Mouse (Mus musculus): Measurements from ENCODE around the gene Nxn.

Nxn gene

DNA sequence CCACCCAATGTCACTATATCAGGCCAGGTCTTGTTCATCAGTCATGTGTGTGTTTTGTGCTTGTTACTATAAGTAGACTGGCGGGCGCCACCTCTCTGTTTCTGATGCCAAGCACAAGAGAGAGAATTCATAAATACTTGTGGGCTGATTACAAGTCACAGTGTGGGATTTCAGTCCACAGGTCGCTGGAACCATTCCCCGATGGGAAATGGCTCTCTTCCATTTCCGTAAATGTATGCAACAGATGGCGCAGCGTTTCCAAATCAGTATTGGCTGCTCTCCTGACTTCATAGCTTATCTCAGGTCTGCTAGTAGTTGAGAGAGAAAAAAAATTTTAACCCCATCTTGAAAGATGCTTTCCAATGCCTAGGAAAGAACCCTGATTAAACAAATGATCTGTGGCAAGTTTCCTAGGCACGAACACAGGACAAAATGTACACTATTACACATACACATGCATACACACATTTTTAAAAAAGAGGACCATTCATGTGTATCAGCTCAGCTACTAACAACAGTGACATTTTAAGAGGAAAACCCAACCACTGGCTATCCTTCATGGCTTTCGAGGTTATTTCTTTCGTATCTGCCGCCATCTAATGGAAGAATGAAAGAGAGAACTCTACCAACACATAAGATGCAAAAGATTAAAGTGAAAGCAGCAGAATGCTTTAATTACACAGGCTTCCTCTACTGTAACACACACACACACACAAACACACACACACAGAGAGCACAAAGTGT lies 819 bp upstream of the Nxn start:
- DNase-seq = peak; percentile 79 to 80

DNA sequence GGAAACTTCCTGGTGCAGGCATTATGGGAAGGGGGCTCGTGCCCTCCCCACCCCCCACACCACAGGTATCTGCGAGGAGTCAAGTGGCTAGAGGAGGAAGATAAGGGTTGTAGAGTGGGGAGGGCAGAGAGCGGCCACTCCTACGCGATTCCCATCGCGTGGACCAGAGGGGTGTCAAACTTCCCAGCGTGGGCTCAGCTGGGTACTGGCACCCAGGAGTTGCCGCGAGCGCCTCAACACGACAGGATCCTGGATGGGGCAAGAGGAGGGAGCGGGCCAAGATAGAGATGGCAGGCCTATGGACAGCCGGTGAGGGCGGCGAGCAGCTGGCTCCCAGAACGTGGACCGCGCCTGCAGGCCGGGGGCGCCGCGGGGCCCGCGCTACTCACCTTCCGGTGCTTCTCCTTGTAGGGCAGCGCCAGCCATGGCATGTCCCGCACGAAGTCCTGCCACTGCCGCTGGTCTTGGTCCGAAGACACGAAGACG lies 585 bp downstream of the Nxn start:
- DNase-seq = peak; percentile 76

DNA sequence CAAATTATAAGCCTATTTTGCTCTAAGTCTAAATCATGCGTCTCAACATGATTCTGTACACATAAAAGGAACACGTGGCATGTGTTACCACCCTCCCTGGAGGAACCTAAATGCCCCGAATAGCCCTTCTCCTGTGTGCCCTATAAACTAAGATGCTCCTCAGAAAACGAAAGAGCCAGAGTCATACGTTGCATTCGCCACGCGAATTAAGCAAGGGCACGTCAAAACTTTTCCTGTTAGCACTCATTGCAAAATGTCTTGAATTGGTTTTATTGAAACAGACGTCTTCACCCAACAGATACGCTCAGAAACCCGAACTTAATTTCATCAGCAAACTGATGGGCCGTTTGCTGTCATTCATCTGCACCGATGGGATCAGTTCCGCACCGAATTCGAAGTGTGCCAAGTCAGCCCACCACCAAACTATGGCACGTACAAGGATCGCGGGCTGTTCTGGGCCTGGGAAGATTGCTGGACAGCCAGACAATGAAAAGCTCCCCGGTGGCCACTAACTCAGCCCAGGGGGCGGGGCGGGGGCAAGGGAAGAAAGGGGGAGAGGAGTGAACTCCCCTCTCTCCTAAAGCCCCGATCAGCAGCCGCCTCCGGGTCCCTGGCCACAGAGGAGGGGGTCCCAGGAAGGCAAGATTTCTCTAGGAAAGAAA lies 1.2 kb downstream of the Nxn start:
- DNase-seq = peak; percentile 58 to 63

DNA sequence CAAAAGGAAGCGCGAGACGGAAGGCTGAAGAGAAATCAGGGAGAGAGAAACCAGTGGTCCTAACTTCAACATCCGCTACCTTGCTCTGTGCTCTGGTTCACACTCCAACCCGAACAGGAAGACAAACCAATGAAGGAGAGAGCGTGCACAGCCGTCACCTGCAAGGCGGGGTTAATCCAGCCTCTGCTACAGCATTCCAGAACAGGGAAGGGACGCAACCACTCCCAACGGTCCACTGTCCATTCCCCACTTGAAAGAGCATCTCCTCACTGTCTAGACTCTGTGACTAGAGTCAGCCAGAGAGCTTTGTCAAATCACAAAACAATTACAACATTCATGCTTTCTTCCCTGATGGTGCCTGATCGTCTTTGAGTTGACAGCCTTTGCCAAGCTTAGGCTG lies 5.9 kb downstream of the Nxn start:
- DNase-seq = no peak

DNA sequence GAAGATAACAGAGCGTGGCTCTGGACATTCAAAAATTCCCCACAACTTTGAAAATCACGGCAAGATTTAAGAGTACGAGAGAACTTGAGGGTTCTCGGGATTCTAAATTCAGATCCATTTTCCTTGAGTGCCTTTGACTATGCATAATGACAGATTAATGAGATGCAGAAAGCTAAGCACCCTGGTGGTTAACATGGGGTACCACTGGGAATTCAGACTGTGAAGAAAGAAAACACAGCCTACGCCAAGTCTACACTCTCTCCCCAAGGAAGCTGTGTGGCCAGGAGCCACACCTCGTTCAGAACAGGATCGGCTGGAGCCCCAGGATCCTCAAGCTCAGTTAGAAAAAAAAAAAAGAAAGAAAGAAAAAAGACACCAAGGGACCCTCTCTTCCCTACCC lies 6.4 kb downstream of the Nxn start:
- no peak for DNase-seq

DNA sequence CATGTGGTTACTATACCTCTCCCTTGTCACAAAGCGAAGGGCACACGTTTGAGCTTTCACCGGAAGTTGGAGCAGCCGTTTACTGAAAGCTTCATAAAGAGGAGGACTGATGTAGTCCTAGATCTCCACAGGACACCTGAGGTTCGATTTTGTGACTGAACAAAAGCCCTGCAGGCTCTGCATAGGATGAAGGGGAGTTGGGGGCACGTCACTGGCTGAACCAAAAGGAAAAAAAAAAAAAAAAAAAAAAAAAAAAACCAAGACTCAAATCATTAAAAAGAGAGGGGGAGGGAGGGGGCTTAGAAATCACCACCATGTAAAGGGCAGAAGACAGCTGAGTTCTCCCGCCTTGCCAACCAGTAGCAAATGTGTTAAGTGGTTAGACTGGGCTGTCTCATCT lies 10.2 kb downstream of the Nxn start:
- DNase-seq = no peak

DNA sequence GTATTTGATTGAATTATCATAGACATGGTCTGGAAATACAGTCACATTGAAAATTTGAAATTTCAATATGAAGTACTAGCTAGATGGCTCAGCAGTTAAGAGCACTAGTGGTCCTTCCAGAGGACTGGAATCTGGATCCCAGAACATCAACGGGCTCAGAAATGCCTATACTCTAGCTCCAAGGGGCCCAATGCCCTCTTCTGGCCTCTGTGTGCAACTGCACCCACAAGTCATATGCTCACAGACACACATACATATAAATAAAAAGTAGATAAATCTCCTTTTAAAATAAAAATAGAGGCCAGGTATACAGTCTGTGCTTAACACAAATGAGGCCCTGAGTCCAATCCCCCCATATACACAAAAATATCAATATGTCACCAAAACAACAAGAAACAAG lies 11.8 kb downstream of the Nxn start:
- DNase-seq = no peak

DNA sequence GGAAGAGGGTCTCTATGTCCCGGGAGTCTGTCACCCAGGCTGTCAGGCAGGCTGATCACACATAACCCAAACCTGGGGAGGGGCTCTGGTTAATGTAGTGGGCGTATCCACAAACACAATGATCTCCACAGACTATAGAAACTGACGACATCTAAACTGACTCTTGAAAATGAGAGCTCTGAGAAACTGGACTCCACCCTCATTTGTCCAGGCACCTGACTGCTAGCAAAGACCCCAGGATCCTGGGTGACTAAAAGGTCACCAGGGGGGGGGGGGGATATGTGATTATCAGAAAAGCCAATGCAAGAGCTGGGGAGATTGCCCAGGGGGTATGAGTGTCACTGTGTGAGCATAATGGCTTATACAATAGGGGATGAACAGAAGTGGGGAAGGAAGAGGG lies 13.2 kb downstream of the Nxn start:
- DNase-seq = no peak

DNA sequence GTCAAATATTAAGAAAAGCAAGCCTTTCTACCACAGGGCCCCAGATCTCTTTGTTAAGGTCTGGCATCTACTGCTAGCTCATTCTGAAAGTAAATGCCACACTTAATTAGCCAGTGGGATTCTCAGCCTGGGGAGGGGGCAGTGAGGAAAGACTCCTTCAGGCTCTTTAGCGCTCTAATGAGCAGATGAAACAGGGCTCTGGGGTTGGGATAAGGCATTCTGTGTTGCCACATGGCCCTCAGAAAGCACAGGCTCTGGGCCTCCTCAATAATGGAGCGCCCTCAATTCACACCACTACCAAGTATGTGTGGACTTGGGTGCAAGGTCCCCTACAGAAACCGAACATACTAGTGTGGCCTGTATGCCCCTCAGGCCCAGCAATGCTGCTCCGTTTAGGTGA lies 13.9 kb downstream of the Nxn start:
- DNase-seq = no peak

DNA sequence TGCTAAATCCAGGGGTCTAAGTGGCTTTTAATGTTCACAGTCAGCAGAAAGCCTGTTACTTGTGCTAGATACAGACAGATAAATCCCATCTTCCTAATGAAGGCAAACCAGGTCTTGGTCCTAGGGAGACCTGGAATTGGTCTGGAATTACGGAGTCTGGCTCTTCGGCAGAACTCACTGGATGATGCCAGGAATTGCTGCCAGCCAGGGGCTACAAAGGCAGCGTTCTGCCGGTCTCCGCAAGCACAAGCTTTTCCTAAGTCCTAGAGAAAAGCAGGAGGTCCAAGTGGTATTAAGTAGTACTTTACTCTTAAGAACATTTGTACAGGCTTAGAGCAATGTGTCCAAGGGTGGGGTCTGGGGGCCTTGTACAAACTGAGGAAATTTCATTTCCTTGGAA lies 14.6 kb downstream of the Nxn start:
- peak; percentile 80 for DNase-seq

DNA sequence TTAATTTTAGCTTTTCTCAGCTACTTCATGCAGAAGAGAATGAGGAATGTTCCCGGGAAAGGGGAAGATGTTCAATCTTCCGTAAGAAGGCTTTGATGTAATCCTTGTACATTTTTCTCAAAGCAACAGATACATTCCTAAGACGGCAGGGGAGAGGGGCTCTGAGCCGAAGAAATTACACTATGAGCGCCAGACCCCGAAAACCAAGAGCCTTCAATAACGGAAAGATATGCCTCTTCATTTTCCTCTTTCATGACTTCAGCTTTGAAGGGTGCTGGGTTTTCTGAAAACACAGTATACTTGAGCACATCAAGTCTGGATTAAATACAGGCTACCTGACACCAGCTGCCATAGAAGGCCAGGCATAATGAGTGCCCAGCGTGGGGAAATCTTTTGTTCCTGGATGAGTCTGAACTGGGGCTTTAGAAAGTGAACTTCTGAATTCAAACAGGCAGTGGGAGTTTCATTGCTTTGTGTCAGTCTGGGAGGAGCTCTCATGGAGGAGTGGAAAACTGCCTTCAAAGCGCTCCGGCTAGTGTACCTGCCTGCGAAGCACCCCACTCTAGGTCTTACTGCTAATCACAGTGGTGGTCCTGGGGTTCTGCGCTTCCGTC lies 16.1 kb downstream of the Nxn start:
- DNase-seq = no peak

DNA sequence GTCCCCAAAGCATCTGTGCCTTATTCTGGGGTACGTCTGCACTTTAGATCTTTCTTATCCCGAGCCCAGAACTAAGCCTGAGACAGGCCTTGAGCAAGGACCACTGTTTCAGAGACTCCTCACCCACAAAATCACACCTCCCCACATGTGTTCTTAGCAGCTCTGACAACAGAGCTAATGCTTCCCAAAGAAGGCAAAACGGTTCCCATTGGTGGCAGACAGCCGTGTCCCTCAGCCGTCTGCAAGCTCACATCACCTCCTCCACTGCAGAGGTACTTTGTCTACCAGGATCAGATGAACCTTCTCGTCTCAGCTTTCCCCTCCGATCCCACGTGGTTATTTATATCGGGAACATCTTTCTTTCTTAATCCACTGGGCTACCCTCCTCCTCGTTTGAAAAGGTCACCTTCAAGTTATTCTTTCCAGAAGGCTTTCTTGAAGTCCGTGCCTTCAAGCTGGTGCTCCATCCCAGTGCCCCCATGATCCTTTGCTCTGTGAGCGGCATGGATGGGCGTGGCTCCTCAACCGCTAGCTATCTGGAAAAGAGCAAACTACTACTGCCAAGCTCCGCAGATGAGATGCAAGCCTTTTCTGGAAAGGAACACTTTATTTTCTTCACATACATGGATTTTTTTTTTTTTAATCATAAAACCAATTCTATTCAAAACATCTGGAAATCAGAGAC lies 17.6 kb downstream of the Nxn start:
- DNase-seq = no peak

DNA sequence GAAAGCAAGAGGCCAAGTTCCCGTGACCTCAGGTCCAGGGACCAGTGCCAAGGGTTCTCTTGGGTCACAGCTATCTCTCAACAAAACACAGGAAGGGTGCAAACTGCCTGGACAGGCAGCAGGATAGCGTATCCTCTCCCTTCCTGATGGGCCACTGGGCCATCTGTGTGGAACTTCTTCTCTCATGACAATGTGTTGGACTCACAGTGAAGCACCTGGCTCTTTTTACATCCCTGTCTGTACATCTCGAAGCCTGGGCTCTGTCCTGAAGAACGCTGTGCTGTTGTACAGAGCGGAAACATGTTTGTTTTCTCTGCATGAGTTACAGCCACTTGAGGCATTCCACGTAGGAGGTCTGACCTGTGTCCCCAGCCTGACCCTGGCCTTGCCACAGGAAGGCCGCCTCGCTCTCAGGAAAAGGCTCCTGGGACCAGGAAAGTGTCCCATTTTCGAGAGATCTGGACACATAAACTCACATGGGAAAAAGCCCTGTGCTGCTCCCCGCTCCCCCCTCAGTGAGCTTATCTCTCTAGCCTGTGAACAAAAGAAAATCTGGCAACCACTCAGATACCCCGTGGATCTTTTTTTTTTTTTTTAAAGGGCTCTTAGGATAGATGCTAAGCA lies 18.9 kb downstream of the Nxn start:
- no peak for DNase-seq

DNA sequence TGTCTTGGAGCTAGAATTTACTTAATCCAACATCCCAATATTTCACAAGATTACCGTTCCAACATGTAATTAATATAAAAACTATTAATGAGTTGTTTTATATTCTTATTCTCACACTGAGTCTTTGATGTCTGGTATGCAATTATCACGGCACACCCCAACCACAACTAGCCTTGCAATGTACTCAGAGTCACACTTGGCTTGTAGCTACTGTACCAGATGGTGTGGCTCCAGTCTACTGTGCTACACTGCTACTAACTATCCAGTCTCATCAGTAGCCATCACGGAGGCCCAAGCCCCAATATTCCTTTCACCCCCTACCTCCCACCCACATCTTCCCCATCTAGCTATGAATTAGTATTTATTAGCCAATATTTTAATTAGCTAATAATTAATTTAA lies 22.5 kb downstream of the Nxn start:
- peak; percentile 47 to 59 for DNase-seq

DNA sequence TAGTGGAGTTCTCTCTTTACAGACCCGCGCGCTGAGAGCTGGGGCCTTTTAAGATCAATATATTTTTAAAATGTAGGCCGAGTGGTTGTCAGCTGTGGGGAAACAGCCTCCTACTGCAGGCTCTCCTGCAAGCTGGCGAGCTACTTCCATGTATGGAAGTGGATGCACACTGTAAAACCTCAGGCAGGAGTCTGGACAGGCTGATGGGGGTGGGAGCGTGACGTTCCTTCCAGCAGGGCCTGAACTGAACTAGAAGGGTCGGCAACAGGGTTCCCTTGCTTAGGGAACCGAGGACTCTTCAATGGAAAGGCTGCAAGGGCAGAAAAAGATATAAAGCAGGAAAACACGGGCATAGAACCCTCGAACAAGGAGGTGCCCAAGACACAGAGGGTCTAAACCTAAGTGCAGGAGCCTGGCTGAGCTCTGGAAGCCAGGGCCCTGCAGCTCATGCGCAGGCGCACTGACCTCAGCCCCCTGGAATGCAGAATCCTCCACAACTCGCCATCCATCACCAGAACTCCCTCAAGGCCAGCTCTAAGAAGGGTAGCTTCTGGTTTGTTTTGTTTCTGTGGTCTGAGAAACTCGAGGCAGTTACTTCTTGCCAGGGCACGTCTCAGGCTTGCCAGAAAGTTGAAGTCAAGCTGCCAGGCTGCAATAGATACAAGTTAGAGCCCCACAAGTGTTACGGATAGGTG lies 24.3 kb downstream of the Nxn start:
- DNase-seq = peak in 1 of 2 experiments; percentile 27

DNA sequence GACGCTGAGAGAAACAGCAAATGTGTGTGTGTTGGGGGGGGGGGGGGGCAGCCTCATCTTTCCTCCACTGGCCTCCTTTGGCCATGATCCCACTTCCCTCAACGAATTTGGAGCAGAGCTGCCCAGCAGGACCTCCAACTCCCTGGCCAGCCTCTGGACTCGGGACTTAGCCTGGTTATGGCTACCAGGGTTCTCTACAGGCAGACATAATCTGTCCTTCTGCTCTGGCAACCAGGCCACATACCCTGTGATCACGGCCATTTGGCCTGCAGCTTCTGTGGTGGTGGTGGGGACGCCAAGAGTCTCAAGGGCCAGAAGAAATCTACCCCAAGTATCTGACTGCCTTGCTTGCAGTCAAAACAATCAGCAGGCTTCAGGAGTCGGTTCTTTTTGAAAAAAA lies 26.4 kb downstream of the Nxn start:
- DNase-seq = peak; percentile 63 to 75

DNA sequence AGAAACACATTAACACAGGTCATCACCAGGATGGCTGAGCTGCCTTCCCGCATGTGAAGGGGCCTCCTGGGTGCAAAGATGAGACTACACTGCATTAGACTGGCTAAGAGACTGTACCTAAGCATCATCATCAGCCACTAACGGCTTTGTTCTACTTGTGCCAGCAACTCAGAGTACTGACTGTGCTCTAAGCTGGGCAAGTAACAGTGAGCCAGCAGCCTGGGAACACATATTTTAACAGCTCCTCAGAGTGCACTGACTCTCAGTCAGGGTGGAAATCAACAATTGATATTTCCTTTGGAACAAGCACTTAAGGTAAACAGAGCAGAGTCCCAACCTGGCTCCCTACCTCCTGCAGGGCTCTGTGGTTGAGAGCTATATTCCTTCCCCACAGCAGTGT lies 26.8 kb downstream of the Nxn start:
- no peak for DNase-seq

DNA sequence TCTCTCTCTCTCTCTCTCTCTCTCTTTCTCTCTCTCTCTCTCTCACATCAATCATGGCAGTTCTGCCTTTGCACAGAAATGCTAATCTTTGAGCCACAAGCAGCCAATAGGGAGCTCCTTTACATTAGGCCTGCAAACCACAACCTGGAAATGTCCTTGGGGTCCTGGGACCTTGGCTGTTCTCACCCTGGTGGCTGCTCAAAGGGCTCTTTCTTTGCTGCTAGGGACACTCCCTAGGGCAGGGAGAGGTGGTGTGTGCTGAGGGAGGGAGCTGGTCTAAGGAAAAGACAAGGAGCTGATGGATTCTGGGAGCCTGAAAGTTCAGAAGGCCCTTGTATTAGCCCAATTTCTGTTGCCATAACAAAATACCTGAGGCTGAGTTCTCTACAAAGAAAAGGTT lies 28.4 kb downstream of the Nxn start:
- no peak for DNase-seq

DNA sequence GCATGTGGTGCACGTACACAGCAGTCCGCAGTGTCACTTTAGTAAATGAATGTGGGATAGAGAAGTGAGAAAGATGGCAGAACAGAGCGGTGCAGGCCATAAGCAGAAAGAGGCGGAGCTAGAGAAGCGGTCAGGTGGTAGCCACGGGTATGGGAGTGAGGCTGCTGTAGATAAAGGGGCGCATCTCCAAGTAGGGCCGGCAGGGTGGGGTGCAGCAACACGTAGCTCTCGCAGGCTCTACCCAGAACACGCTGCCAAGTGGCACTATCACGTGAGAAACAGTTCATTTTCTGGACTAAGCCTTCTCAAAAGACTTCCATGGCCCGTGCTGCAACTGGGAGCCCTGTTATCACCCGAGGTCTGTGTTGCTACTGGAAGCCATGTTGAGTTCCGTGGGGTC lies 32.2 kb downstream of the Nxn start:
- DNase-seq = no peak

DNA sequence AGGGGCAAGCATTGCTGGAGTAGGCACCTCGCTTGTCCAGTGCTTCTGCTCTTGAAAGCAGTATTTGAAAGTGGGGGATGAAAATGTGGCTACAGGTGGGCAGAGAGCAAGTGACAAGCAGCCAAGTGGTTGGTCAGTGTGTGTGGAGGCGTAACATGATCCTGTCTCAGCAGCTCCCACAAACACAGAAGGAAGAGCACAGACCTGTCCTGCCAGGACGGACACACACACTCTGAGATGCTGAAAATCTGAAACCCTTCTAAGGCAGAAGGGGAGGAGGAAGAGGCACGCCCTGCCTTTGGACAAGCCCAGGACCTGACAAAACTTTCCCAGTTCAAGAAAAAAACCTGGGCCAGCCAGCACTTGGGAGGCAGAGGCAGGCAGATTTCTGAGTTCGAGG lies 34.9 kb downstream of the Nxn start:
- no peak for DNase-seq

DNA sequence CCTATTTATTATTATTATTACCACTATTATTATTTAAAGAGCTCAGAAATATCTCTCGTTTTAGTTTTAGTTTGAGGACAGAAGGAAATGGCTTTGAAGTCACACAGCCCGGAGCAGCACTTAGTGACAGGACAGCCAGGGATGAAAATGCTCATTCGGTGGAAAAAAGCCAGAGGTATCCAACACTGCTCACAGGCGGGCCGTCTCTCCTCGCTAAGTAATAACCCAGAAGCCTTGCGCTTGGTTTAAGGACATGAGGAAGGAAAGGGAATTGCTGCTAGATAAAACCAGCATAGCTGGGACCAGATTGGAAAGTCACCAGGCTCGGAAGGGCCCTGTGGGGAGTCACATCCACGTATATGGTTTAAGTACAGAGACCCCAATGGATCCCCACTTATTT lies 35.3 kb downstream of the Nxn start:
- DNase-seq = peak in 1 of 2 experiments; percentile 43

DNA sequence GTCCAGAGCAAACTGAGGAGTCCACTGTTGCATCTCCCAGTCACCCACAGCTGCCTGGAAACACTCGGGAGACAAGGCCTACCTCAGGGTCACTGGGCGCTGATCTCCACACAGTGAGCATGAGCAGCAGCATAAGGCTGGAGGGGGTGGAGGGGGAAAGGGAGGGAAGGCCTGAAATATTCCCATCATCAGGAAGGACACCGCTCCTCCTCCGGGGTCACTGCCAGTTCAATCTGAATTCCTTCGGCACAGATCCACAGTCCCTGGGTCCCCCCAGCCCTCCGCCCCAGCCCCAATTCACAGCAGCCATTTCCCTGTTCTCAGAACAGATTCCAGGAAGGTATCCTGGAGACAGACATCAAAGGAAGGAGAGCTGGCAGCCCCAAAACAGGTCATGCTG lies 35.8 kb downstream of the Nxn start:
- no peak for DNase-seq

DNA sequence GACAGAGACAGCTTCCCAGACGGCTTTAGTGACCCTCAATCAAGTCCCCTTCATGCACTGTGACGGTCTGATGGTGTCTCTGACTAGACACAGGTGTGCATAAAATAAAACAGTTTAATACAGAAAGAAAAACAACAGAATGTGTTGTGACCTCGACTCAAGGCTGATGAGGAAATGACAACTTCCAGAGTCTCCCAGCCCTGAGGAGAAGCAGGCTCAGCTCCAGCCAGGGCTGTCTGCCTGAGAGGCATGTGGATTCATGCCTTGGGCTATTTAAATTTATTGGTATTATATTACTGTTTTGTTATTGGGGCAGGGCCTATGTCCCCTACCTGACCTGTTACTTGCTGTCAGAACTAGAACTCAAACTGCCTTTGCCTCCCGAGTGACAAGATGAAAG lies 37.5 kb downstream of the Nxn start:
- no peak for DNase-seq
